Mouse (Mus musculus) C2C12 (cell line): Measurements from ENCODE around the gene Capn9.

Experiments
- CTCF ChIP-seq: IDR thresholded peaks from one replicate; pipeline ENCODE4 v1.5.1; 2011; ENCODE audit not compliant: control insufficient read depth, insufficient read depth, insufficient read length
- FOSL1 ChIP-seq: IDR thresholded peaks from one replicate; pipeline ENCODE4 v1.8.0; 2011; ENCODE audit warnings: mild to moderate bottlenecking, low read length; ENCODE audit not compliant: poor library complexity, insufficient read depth, severe bottlenecking
- MAX ChIP-seq: IDR thresholded peaks from one replicate; pipeline ENCODE4 v1.6.1; 2011; ENCODE audit warnings: mild to moderate bottlenecking, control low read depth
- MYOD1 ChIP-seq: IDR thresholded peaks from one replicate; pipeline ENCODE4 v1.6.1; 2011; ENCODE audit warnings: low read depth; ENCODE audit not compliant: control insufficient read depth, insufficient read length
- MYOG ChIP-seq: IDR thresholded peaks from one replicate; pipeline ENCODE4 v1.6.1; 2011; ENCODE audit not compliant: control insufficient read depth, insufficient read length; ENCODE audit errors: extremely low read depth
- USF1 ChIP-seq: IDR thresholded peaks from one replicate; pipeline ENCODE4 v1.6.1; 2011; ENCODE audit warnings: low read depth, mild to moderate bottlenecking, control low read depth, moderate library complexity

- TF ChIP-seq MYOD1 (no peak), CTCF (no peak), USF1 (no peak), MYOG (no peak), FOSL1 (no peak), MAX (no peak)
These were observed 65.7 kb downstream of the Capn9 start for GRCm38 (mm10) chr8:124641599-124641998.
